In genomic region chr9:56608691-56609351, GRCm38 (mm10) we compare ENCODE assay signal across 16 mouse cellular contexts.
DNase-seq lines count a peak whose midpoint lies in the region; ATAC-seq and TF ChIP-seq lines count a peak whose summit lies in the region.
"Had no signal": no experiment of that assay in that cellular context is flagged by ENCODE, and none has a peak within 500 bp of the region (broad histone marks: within the 10 kb centered on the region; RNA-seq: fewer than 3 reads in every experiment).

No protein-coding gene starts in this region.

- no peak overlapping the region for H3K4me3 ChIP-seq in forebrain, embryonic 12.5 days (replicated peaks)
- H3K4me3 ChIP-seq in forebrain, embryonic 13.5 days = no peak overlapping the region
- H3K4me3 ChIP-seq in E14TG2a.4 (replicated peaks; ENCODE audit: low read length) = peak overlapping the region; percentile 51; the same call in 1 of the 2 replicates
- H3K4me3 ChIP-seq in hindbrain, embryonic 14.5 days (replicated peaks; ENCODE audit: low read length) = no peak overlapping the region
- H3K4me3 ChIP-seq in midbrain, embryonic 15.5 days = no peak overlapping the region
- H3K4me3 ChIP-seq: limb, embryonic 13.5 days had no signal

- TF ChIP-seq CTCF in E14TG2a.4 (conservative IDR thresholded peaks at IDR 0.05; ENCODE audit: low read length) = no peak

- WGBS in forebrain, embryonic 12.5 days = 14% methylated on average over 11 of the region's 11 CpGs
- WGBS in forebrain, embryonic 13.5 days = 17% methylated on average over 11 of the region's 11 CpGs
- 25% methylated on average over 10 of the region's 11 CpGs for WGBS in hindbrain, embryonic 14.5 days
- WGBS in midbrain, embryonic 15.5 days = 13% methylated on average over 11 of the region's 11 CpGs

- no peaks in the 10 kb centered on the region for H3K36me3 ChIP-seq in forebrain, embryonic 12.5 days (replicated peaks)
- no peaks in the 10 kb centered on the region for H3K36me3 ChIP-seq in forebrain, embryonic 13.5 days (ENCODE audit: poor library complexity, severe bottlenecking)
- H3K36me3 ChIP-seq in E14TG2a.4 (ENCODE audit: insufficient read depth, low read length) = no peaks in the 10 kb centered on the region
- no peaks in the 10 kb centered on the region for H3K36me3 ChIP-seq in hindbrain, embryonic 14.5 days (replicated peaks; ENCODE audit: control insufficient read depth, insufficient read depth)
- no peaks in the 10 kb centered on the region for H3K36me3 ChIP-seq in midbrain, embryonic 15.5 days (replicated peaks)
- H3K36me3 ChIP-seq: limb, embryonic 13.5 days had no signal

- H3K27ac ChIP-seq in forebrain, embryonic 12.5 days = no peak overlapping the region
- H3K27ac ChIP-seq in forebrain, embryonic 13.5 days = no peak overlapping the region
- H3K27ac ChIP-seq in hindbrain, embryonic 14.5 days = peak overlapping the region; percentile 24; the same call in 1 of the 2 replicates
- 0 out of 2 replicates have a peak overlapping the region, but pooled peaks have one; percentile 10 for H3K27ac ChIP-seq in midbrain, embryonic 15.5 days
- H3K27ac ChIP-seq: limb, embryonic 13.5 days had no signal

- no peak for DNase-seq in hindbrain, embryonic 14.5 days (ENCODE audit: low spot score)
- no peak for DNase-seq in heart, adult 11 months
- DNase-seq in urinary bladder, postnatal 4 days (ENCODE audit: low spot score in 2 of 2) = no peak
- DNase-seq: embryo, embryonic 11 days; heart, postnatal 10 days; kidney, postnatal 25 days; layer of hippocampus, postnatal 36 days; liver, postnatal 0 days; lung, postnatal 36 days; thymus, postnatal 36 days had no signal

- ATAC-seq in forebrain, embryonic 12.5 days (ENCODE audit: low FRiP score) = no peak
- no peak for ATAC-seq in forebrain, embryonic 13.5 days
- ATAC-seq in hindbrain, embryonic 14.5 days (ENCODE audit: low FRiP score) = no peak
- no peak for ATAC-seq in midbrain, embryonic 15.5 days (replicated peaks)
- ATAC-seq: intestine, embryonic 16.5 days; liver, postnatal 0 days had no signal

- H3K9ac ChIP-seq in forebrain, embryonic 12.5 days = no peak overlapping the region
- no peak overlapping the region for H3K9ac ChIP-seq in forebrain, embryonic 13.5 days
- no peak overlapping the region for H3K9ac ChIP-seq in hindbrain, embryonic 14.5 days
- H3K9ac ChIP-seq in midbrain, embryonic 15.5 days = no peak overlapping the region
- H3K9ac ChIP-seq: limb, embryonic 13.5 days; liver, postnatal 0 days had no signal

- peaks cover 43% of the 10 kb centered on the region for H3K4me1 ChIP-seq in forebrain, embryonic 12.5 days
- peaks cover 40% of the 10 kb centered on the region for H3K4me1 ChIP-seq in forebrain, embryonic 13.5 days
- peaks cover 66% of the 10 kb centered on the region for H3K4me1 ChIP-seq in E14TG2a.4 (replicated peaks; ENCODE audit: low read depth, low read length)
- peaks cover 50% of the 10 kb centered on the region for H3K4me1 ChIP-seq in hindbrain, embryonic 14.5 days (replicated peaks; ENCODE audit: control insufficient read depth, insufficient read depth, low read length)
- H3K4me1 ChIP-seq in midbrain, embryonic 15.5 days = peaks cover 45% of the 10 kb centered on the region

- no peaks in the 10 kb centered on the region for H3K9me3 ChIP-seq in forebrain, embryonic 12.5 days
- no peaks in the 10 kb centered on the region for H3K9me3 ChIP-seq in forebrain, embryonic 13.5 days (replicated peaks)
- H3K9me3 ChIP-seq in E14TG2a.4 (ENCODE audit: low read length) = no peaks in the 10 kb centered on the region
- H3K9me3 ChIP-seq in hindbrain, embryonic 14.5 days (ENCODE audit: control insufficient read depth, low read length) = no peaks in the 10 kb centered on the region
- no peaks in the 10 kb centered on the region for H3K9me3 ChIP-seq in midbrain, embryonic 15.5 days
- H3K9me3 ChIP-seq: limb, embryonic 13.5 days had no signal

- peaks cover 39% of the 10 kb centered on the region for H3K27me3 ChIP-seq in forebrain, embryonic 12.5 days
- peaks cover 17% of the 10 kb centered on the region for H3K27me3 ChIP-seq in forebrain, embryonic 13.5 days
- peaks cover 29% of the 10 kb centered on the region for H3K27me3 ChIP-seq in E14TG2a.4 (ENCODE audit: insufficient read depth, low read length)
- no peaks in the 10 kb centered on the region for H3K27me3 ChIP-seq in hindbrain, embryonic 14.5 days (ENCODE audit: control insufficient read depth, insufficient read depth, low read length)
- no peaks in the 10 kb centered on the region for H3K27me3 ChIP-seq in midbrain, embryonic 15.5 days (replicated peaks)

- 0 out of 2 replicates have a peak overlapping the region, but pooled peaks have one; percentile 2 for H3K4me2 ChIP-seq in forebrain, embryonic 12.5 days
- H3K4me2 ChIP-seq in forebrain, embryonic 13.5 days = no peak overlapping the region
- H3K4me2 ChIP-seq in hindbrain, embryonic 14.5 days (replicated peaks) = no peak overlapping the region
- no peak overlapping the region for H3K4me2 ChIP-seq in midbrain, embryonic 15.5 days
- H3K4me2 ChIP-seq: limb, embryonic 13.5 days had no signal

Comparison
In these comparisons a context has a peak if more than half of its experiments do, and no peak if none do; other contexts are left out.
1. H3K27ac ChIP-seq: peak in hindbrain, embryonic 14.5 days (single experiment) and midbrain, embryonic 15.5 days (single experiment); none in forebrain, embryonic 12.5 days (single experiment) and forebrain, embryonic 13.5 days (single experiment).